In genomic region chr10:84576395-84577070, GRCm38 (mm10) we compare ENCODE assay signal across 8 mouse cellular contexts. TPM values are rescaled to one million over a fixed set of nuclear protein-coding genes. Genes with fewer than 3 reads are reported as not detected.
DNase-seq lines count a peak whose midpoint lies in the region; ATAC-seq and TF ChIP-seq lines count a peak whose summit lies in the region.

Gene Tcp11l2 (plus strand): TSS chr10:84576626.

- peak; percentile 93 for DNase-seq in CH12.LX (ENCODE audit: extremely low read depth)
- peak; percentile 85 for DNase-seq in c-Kit-positive CD71-positive TER-119-negative erythroid progenitor cells, embryonic 14.5 days (ENCODE audit: low read depth)
- peak; percentile 93 for DNase-seq in forebrain, embryonic 11.5 days (ENCODE audit: low spot score)
- DNase-seq in kidney, postnatal 36 days: peak; percentile 97 to 98
- DNase-seq in telencephalon, adult 2 months (ENCODE audit: low read depth, low spot score): peak; percentile 94

- no peak for TF ChIP-seq RAD21 in CH12.LX (IDR thresholded peaks at IDR 0.05; ENCODE audit: low read depth, low read length)

- H3K4me3 ChIP-seq in CH12.LX (replicated peaks in 1 of 3; ENCODE audit: low read depth in 2 of 3, low read length in 2 of 3, poor library complexity in 1 of 3): peak within 1 kb of the TSS; percentile 78 to 93 (median 88)
- H3K4me3 ChIP-seq in forebrain, embryonic 11.5 days (ENCODE audit: low read depth, low read length): peak within 1 kb of the TSS; percentile 63
- peak within 1 kb of the TSS; percentile 92 for H3K4me3 ChIP-seq in heart, embryonic 16.5 days (ENCODE audit: low read length)
- H3K4me3 ChIP-seq in liver, embryonic 15.5 days (replicated peaks): peak within 1 kb of the TSS; percentile 87
- H3K4me3 ChIP-seq in neural tube, embryonic 12.5 days: peak within 1 kb of the TSS; percentile 82

- under 1% methylated on average over 46 of the region's 46 CpGs for WGBS in forebrain, embryonic 11.5 days
- WGBS in heart, embryonic 16.5 days: under 1% methylated on average over 46 of the region's 46 CpGs
- WGBS in liver, embryonic 15.5 days (ENCODE audit: insufficient replicate concordance): under 1% methylated on average over 46 of the region's 46 CpGs
- WGBS in neural tube, embryonic 12.5 days: under 1% methylated on average over 46 of the region's 46 CpGs

- H3K4me1 ChIP-seq in CH12.LX (ENCODE audit: control insufficient read depth in 1 of 2, insufficient read depth in 2 of 2): peaks cover 11 to 52% of the 10 kb centered on the region in 2 experiments
- peaks cover 4% of the 10 kb centered on the region; the same call in 1 of the 2 replicates for H3K4me1 ChIP-seq in forebrain, embryonic 11.5 days (replicated peaks; ENCODE audit: control insufficient read depth, insufficient read depth, low read length)
- H3K4me1 ChIP-seq in heart, embryonic 16.5 days (ENCODE audit: control insufficient read depth, insufficient read depth, low read length): peaks cover 25% of the 10 kb centered on the region
- peaks cover 69% of the 10 kb centered on the region for H3K4me1 ChIP-seq in liver, embryonic 15.5 days (replicated peaks)
- peaks cover 13% of the 10 kb centered on the region for H3K4me1 ChIP-seq in neural tube, embryonic 12.5 days

- ATAC-seq in forebrain, embryonic 11.5 days (replicated peaks; ENCODE audit: low FRiP score): peak; percentile 99
- peak; percentile 98 for ATAC-seq in heart, embryonic 16.5 days (replicated peaks; ENCODE audit: extremely low read depth, insufficient read depth, low FRiP score)
- peak; percentile 95 for ATAC-seq in liver, embryonic 15.5 days (ENCODE audit: insufficient read depth)
- ATAC-seq in neural tube, embryonic 12.5 days (ENCODE audit: low FRiP score, low read depth): peak; percentile 99

- TF ChIP-seq POLR2A in CH12.LX (IDR thresholded peaks at IDR 0.05; ENCODE audit: low read depth, low read length): no peak; the same call in 1 of the 2 replicates

- in situ Hi-C loops in CH12.LX (cut with MboI; ENCODE audit: low pct_ligation_motif_present, low pct_unique_long_range_greater_than_20kb, low sequenced_read_pairs): no loop called here

- dilution Hi-C loops in CH12.LX (cut with MboI; ENCODE audit: extremely low pct_ligation_motif_present, extremely low pct_unique_long_range_greater_than_20kb, low sequenced_read_pairs): no loop called here

- peak within 1 kb of the TSS; percentile 60 for H3K4me2 ChIP-seq in CH12.LX (ENCODE audit: insufficient read depth, low read depth, poor library complexity, severe bottlenecking)
- peak within 1 kb of the TSS; percentile 98 for H3K4me2 ChIP-seq in forebrain, embryonic 11.5 days (ENCODE audit: low read depth, low read length, severe bottlenecking)
- H3K4me2 ChIP-seq in heart, embryonic 16.5 days (ENCODE audit: low read depth, low read length): peak within 1 kb of the TSS; percentile 95
- peak within 1 kb of the TSS; percentile 95 for H3K4me2 ChIP-seq in liver, embryonic 15.5 days
- peak within 1 kb of the TSS; percentile 95 for H3K4me2 ChIP-seq in neural tube, embryonic 12.5 days (replicated peaks)

- TF ChIP-seq EP300 in CH12.LX (IDR thresholded peaks at IDR 0.05; ENCODE audit: low read length): no peak

- peaks cover 4% of the 10 kb centered on the region for H3K27me3 ChIP-seq in CH12.LX (replicated peaks)
- 0 out of 2 replicates have a peak, but pooled peaks cover 2% of the 10 kb centered on the region for H3K27me3 ChIP-seq in forebrain, embryonic 11.5 days (ENCODE audit: control insufficient read depth, insufficient read depth, low read length)
- H3K27me3 ChIP-seq in heart, embryonic 16.5 days (ENCODE audit: control insufficient read depth, insufficient read depth, low read length): no peaks in the 10 kb centered on the region
- H3K27me3 ChIP-seq in liver, embryonic 15.5 days: peaks cover 12% of the 10 kb centered on the region; the same call in 1 of the 2 replicates
- peaks cover 4% of the 10 kb centered on the region; the same call in 1 of the 2 replicates for H3K27me3 ChIP-seq in neural tube, embryonic 12.5 days (replicated peaks)

- H3K27ac ChIP-seq in CH12.LX (ENCODE audit: insufficient read depth, low read depth): peak within 1 kb of the TSS; percentile 29; the same call in 1 of the 2 replicates
- H3K27ac ChIP-seq in forebrain, embryonic 11.5 days (ENCODE audit: low read depth, low read length): no peak within 1 kb of the TSS; the same call in 1 of the 2 replicates
- H3K27ac ChIP-seq in heart, embryonic 16.5 days (ENCODE audit: low read length): peak within 1 kb of the TSS; percentile 91
- peak within 1 kb of the TSS; percentile 94 for H3K27ac ChIP-seq in liver, embryonic 15.5 days (replicated peaks)
- H3K27ac ChIP-seq in neural tube, embryonic 12.5 days: no peak within 1 kb of the TSS

- TF ChIP-seq CTCF in CH12.LX (conservative IDR thresholded peaks at IDR 0.05 in 1 of 2, IDR thresholded peaks at IDR 0.05 in 1 of 2; ENCODE audit: low read depth in 2 of 2, low read length in 2 of 2): no peak

- H3K79me2 ChIP-seq in CH12.LX (replicated peaks; ENCODE audit: control insufficient read depth, extremely low read depth, insufficient read depth, poor library complexity, severe bottlenecking): no peaks in the 10 kb centered on the region

- no peaks in the 10 kb centered on the region for H3K9me3 ChIP-seq in CH12.LX (replicated peaks; ENCODE audit: low read length)
- no peaks in the 10 kb centered on the region for H3K9me3 ChIP-seq in forebrain, embryonic 11.5 days (ENCODE audit: control insufficient read depth, low read length)
- H3K9me3 ChIP-seq in heart, embryonic 16.5 days (replicated peaks; ENCODE audit: control insufficient read depth, low read length): no peaks in the 10 kb centered on the region
- H3K9me3 ChIP-seq in liver, embryonic 15.5 days (replicated peaks): no peaks in the 10 kb centered on the region
- H3K9me3 ChIP-seq in neural tube, embryonic 12.5 days: no peaks in the 10 kb centered on the region

- H3K9ac ChIP-seq in CH12.LX (ENCODE audit: insufficient read depth, low read depth): peak within 1 kb of the TSS; percentile 60
- H3K9ac ChIP-seq in forebrain, embryonic 11.5 days (ENCODE audit: low read length): peak within 1 kb of the TSS; percentile 65
- peak within 1 kb of the TSS; percentile 84 for H3K9ac ChIP-seq in heart, embryonic 16.5 days (ENCODE audit: low read length)
- peak within 1 kb of the TSS; percentile 77 for H3K9ac ChIP-seq in liver, embryonic 15.5 days
- peak within 1 kb of the TSS; percentile 73 for H3K9ac ChIP-seq in neural tube, embryonic 12.5 days

- H3K36me3 ChIP-seq in CH12.LX (replicated peaks in 1 of 2; ENCODE audit: control insufficient read depth in 1 of 2, insufficient read depth in 1 of 2, low read length in 1 of 2): no peaks in the 10 kb centered on the region
- H3K36me3 ChIP-seq in forebrain, embryonic 11.5 days (ENCODE audit: control insufficient read depth, insufficient read depth, low read length): no peaks in the 10 kb centered on the region
- no peaks in the 10 kb centered on the region for H3K36me3 ChIP-seq in heart, embryonic 16.5 days (ENCODE audit: control insufficient read depth, insufficient read depth)
- no peaks in the 10 kb centered on the region for H3K36me3 ChIP-seq in liver, embryonic 15.5 days (replicated peaks)
- no peaks in the 10 kb centered on the region for H3K36me3 ChIP-seq in neural tube, embryonic 12.5 days

TF ChIP-seq in CH12.LX, 34 proteins besides CTCF, POLR2A, EP300 and RAD21:
- TF ChIP-seq NRF1 (IDR thresholded peaks at IDR 0.05; ENCODE audit: low read depth, low read length): 0 out of 2 replicates have a peak, but pooled peaks have one; percentile 16
- TF ChIP-seq MAZ (IDR thresholded peaks at IDR 0.05; ENCODE audit: low read depth, low read length): 0 out of 2 replicates have a peak, but pooled peaks have one; percentile 5
- TF ChIP-seq MXI1 (IDR thresholded peaks at IDR 0.05; ENCODE audit: low read depth, low read length): peak; percentile 82
- TF ChIP-seq HCFC1 (IDR thresholded peaks at IDR 0.05; ENCODE audit: low read depth, low read length): peak; percentile 63
- peak; percentile 93 for TF ChIP-seq TBP (conservative IDR thresholded peaks at IDR 0.05; ENCODE audit: low read depth, low read length)
- peak; percentile 88 for TF ChIP-seq ELF1 (IDR thresholded peaks at IDR 0.05; ENCODE audit: low read depth, low read length)
- peak; percentile 100 for TF ChIP-seq CHD1 (IDR thresholded peaks at IDR 0.05; ENCODE audit: low read depth, low read length)
- TF ChIP-seq MEF2A (IDR thresholded peaks at IDR 0.05; ENCODE audit: borderline replicate concordance, low read depth, low read length): 0 out of 2 replicates have a peak, but pooled peaks have one; percentile 19
- no peak for TF ChIP-seq ZC3H11A (IDR thresholded peaks at IDR 0.05; ENCODE audit: low read depth, low read length)
- TF ChIP-seq SIN3A (IDR thresholded peaks at IDR 0.05; ENCODE audit: low read length): peak; percentile 68
- no peak for TF ChIP-seq JUND (conservative IDR thresholded peaks at IDR 0.05; ENCODE audit: low read depth, low read length)
- peak; percentile 52; the same call in 1 of the 2 replicates for TF ChIP-seq MYC (IDR thresholded peaks at IDR 0.05; ENCODE audit: low read depth, low read length)
- TF ChIP-seq MAFK (IDR thresholded peaks at IDR 0.05; ENCODE audit: insufficient replicate concordance, low read length): no peak
- no peak for TF ChIP-seq E2F4 (IDR thresholded peaks at IDR 0.05; ENCODE audit: insufficient replicate concordance, low read depth, low read length)
- TF ChIP-seq IRF4 (IDR thresholded peaks at IDR 0.05; ENCODE audit: low read depth, low read length): peak; percentile 45; the same call in 1 of the 2 replicates

RNA-seq across cellular contexts. Expression of gene Tcp11l2, which starts in this region (rescaled TPM):
- total RNA-seq in CH12.LX (2012; rRNA removed) (2.1 and 2.9 TPM in 2 replicates), CH12.LX (2014; rRNA removed) (6.0 and 6.5 TPM in 2 replicates)
- polyA plus RNA-seq in CH12.LX (2012; ENCODE audit: insufficient read length, low read depth): 2.4 and 2.6 TPM in 2 replicates
- polyA plus RNA-seq in forebrain, embryonic 11.5 days (2014; fragmentation: Nextera tagmentation; extraction: Ambion mirVana): 4.9 and 5.1 TPM in 2 replicates
- 35.1 and 39.5 TPM in 2 replicates for polyA plus RNA-seq in heart, embryonic 16.5 days (2015; fragmentation: Nextera tagmentation; extraction: Ambion mirVana)
- 59.9 and 67.7 TPM in 2 replicates for polyA plus RNA-seq in liver, embryonic 15.5 days (2015; fragmentation: Nextera tagmentation; extraction: Ambion mirVana)
- polyA plus RNA-seq in neural tube, embryonic 12.5 days (2016; fragmentation: Nextera tagmentation; extraction: Ambion mirVana): 21.6 and 23.2 TPM in 2 replicates

Comparison
In these comparisons a context has a peak if more than half of its experiments do, and no peak if none do; other contexts are left out.
1. H3K27ac ChIP-seq: peak in CH12.LX (single experiment), heart, embryonic 16.5 days (single experiment) and liver, embryonic 15.5 days (single experiment); none in forebrain, embryonic 11.5 days (single experiment) and neural tube, embryonic 12.5 days (single experiment).
2. Peak in every context shown above with its lines, with median percentiles within 50 percentile points of each other: DNase-seq, H3K4me2 ChIP-seq, H3K4me3 ChIP-seq, H3K9ac ChIP-seq and ATAC-seq.